In genomic region chr10:128322141-128323108, GRCm38 (mm10) we compare ENCODE assay signal across 8 mouse cellular contexts. TPM values are rescaled to one million over a fixed set of nuclear protein-coding genes. Genes with fewer than 3 reads are reported as not detected.
DNase-seq lines count a peak whose midpoint lies in the region; ATAC-seq and TF ChIP-seq lines count a peak whose summit lies in the region.

Gene Cnpy2 (plus strand): TSS chr10:128322459.

- TF ChIP-seq POLR2A in olfactory bulb, adult 2 months (IDR thresholded peaks at IDR 0.05; ENCODE audit: insufficient read depth, low read depth, low read length), result peak; percentile 59; the same call in 1 of the 2 replicates

- H3K4me3 ChIP-seq in hindbrain, embryonic 10.5 days, result peak within 1 kb of the TSS; percentile 87
- peak within 1 kb of the TSS; percentile 85 for H3K4me3 ChIP-seq in lung, embryonic 15.5 days
- H3K4me3 ChIP-seq in olfactory bulb, adult 2 months (ENCODE audit: insufficient read depth, low read depth, low read length), result peak within 1 kb of the TSS; percentile 77

- peak within 1 kb of the TSS; percentile 97 for H3K9ac ChIP-seq in lung, embryonic 15.5 days

- peak within 1 kb of the TSS; percentile 75 for H3K4me2 ChIP-seq in lung, embryonic 15.5 days

- H3K36me3 ChIP-seq in hindbrain, embryonic 10.5 days, result peaks cover 73% of the 10 kb centered on the region
- H3K36me3 ChIP-seq in lung, embryonic 15.5 days, result peaks cover 56% of the 10 kb centered on the region

- peak; percentile 95 for DNase-seq in MN1 (ENCODE audit: low spot score)
- peak; percentile 82 for DNase-seq in cerebellum, adult 9-11 months
- DNase-seq in frontal cortex, adult 2 months (ENCODE audit: extremely low spot score in 1 of 2, low spot score in 1 of 2), result peak; percentile 82
- peak; percentile 96 for DNase-seq in hindbrain, embryonic 10.5 days (ENCODE audit: low spot score)
- DNase-seq in layer of hippocampus, adult 9-10 months (ENCODE audit: low spot score), result peak; percentile 77
- DNase-seq in thymus, adult 18-20 months, result peak; percentile 66 to 80

- peak; percentile 93 for ATAC-seq in lung, embryonic 15.5 days (ENCODE audit: borderline replicate concordance, extremely low read depth, low FRiP score, low TSS enrichment)

- TF ChIP-seq CTCF in olfactory bulb, adult 2 months (IDR thresholded peaks at IDR 0.05; ENCODE audit: insufficient read depth, low read depth, low read length), result no peak

- H3K27me3 ChIP-seq in hindbrain, embryonic 10.5 days (ENCODE audit: insufficient read depth, poor library complexity, severe bottlenecking), result no peaks in the 10 kb centered on the region
- no peaks in the 10 kb centered on the region for H3K27me3 ChIP-seq in lung, embryonic 15.5 days

- peak within 1 kb of the TSS; percentile 99 for H3K27ac ChIP-seq in hindbrain, embryonic 10.5 days
- peak within 1 kb of the TSS; percentile 95 for H3K27ac ChIP-seq in lung, embryonic 15.5 days
- peak within 1 kb of the TSS; percentile 99 for H3K27ac ChIP-seq in olfactory bulb, adult 2 months (ENCODE audit: insufficient read depth, low read depth, low read length)

- peaks cover 19% of the 10 kb centered on the region for H3K4me1 ChIP-seq in hindbrain, embryonic 10.5 days (replicated peaks)
- H3K4me1 ChIP-seq in lung, embryonic 15.5 days, result peaks cover 17% of the 10 kb centered on the region
- peaks cover 15% of the 10 kb centered on the region for H3K4me1 ChIP-seq in olfactory bulb, adult 2 months (ENCODE audit: control insufficient read depth, insufficient read depth, low read length)

- H3K9me3 ChIP-seq in hindbrain, embryonic 10.5 days, result no peaks in the 10 kb centered on the region
- H3K9me3 ChIP-seq in lung, embryonic 15.5 days, result no peaks in the 10 kb centered on the region

- WGBS in hindbrain, embryonic 10.5 days, result under 1% methylated on average over 40 of the region's 40 CpGs
- WGBS in lung, embryonic 15.5 days, result 1% methylated on average over 40 of the region's 40 CpGs
- WGBS in olfactory bulb, adult 2 months, result under 1% methylated on average over 40 of the region's 40 CpGs

RNA-seq across cellular contexts. Expression of gene Cnpy2, which starts in this region (rescaled TPM):
- 64.4 and 65.1 TPM in 2 replicates for polyA plus RNA-seq in frontal cortex, adult 2 months (2012; rRNA removed)
- polyA plus RNA-seq in hindbrain, embryonic 10.5 days (2016; fragmentation: Nextera tagmentation; extraction: Ambion mirVana), result 252 and 259 TPM in 2 replicates
- polyA plus RNA-seq in lung, embryonic 15.5 days (2015; fragmentation: Nextera tagmentation; extraction: Ambion mirVana), result 329 and 346 TPM in 2 replicates
- polyA plus RNA-seq in olfactory bulb, adult 2 months (2012; ENCODE audit: insufficient read depth, insufficient read length, low replicate concordance, missing spikeins), result not detected in 2 replicates

Comparison
In these comparisons a context has a peak if more than half of its experiments do, and no peak if none do; other contexts are left out.
1. Peak in every context shown above with its lines: DNase-seq, ATAC-seq, H3K4me3 ChIP-seq and H3K27ac ChIP-seq.